Mouse (Mus musculus) erythroblast, embryonic 14.5 days (primary cell): Measurements from ENCODE around the gene Nckap5.

Source experiments
- GATA1 ChIP-seq: IDR thresholded peaks from 2 replicates; pipeline ENCODE4 v1.6.1; 2012; ENCODE audit warnings: low read length, inconsistent platforms, mixed read lengths
- TAL1 ChIP-seq: IDR thresholded peaks from 3 replicates; pipeline ENCODE4 v1.6.1; 2012; ENCODE audit warnings: low read length, inconsistent platforms, mixed read lengths

GRCm38 (mm10) chr1:126801706-126802105 is 28.9 kb downstream of the Nckap5 start:
- TF ChIP-seq GATA1 (no peak), TAL1 (no peak)
